Mouse (Mus musculus) forebrain, embryonic 16.5 days (tissue): ENCODE data around the gene Sertad1. TPM values are rescaled to one million over a fixed set of nuclear protein-coding genes. Genes with fewer than 3 reads are reported as not detected.
"Not testable (repeated sequence)": the region's sequence is repeated elsewhere in the genome, so short reads cannot be mapped to it uniquely, and the experiment has no call there.

ENCODE experiments used
- ATAC-seq: fragments of 200-750 bp; cut with Nextera tagmentation; 2 replicates; pipeline ENCODE4 v1.8.0; 2017; ENCODE audit warnings: mild to moderate bottlenecking, moderate library complexity
- H3K27ac ChIP-seq: fragments of 300-500 bp; sonication (generic); 2 replicates; pipeline ENCODE4 v1.5.1; 2014; ENCODE audit warnings: low read length, control low read depth
- H3K27me3 ChIP-seq: fragments of 300-500 bp; sonication (generic); replicated peaks from 2 replicates; pipeline ENCODE4 v1.6.1; 2014; ENCODE audit warnings: low read length; ENCODE audit not compliant: control insufficient read depth, insufficient read depth
- H3K36me3 ChIP-seq: fragments of 300-500 bp; sonication (generic); 2 replicates; pipeline ENCODE4 v1.6.1; 2014; ENCODE audit not compliant: control insufficient read depth, insufficient read depth
- H3K4me1 ChIP-seq: fragments of 300-500 bp; sonication (generic); replicated peaks from 2 replicates; pipeline ENCODE4 v1.6.1; 2014; ENCODE audit warnings: low read length; ENCODE audit not compliant: control insufficient read depth, insufficient read depth
- H3K4me2 ChIP-seq: fragments of 300-500 bp; sonication (generic); 2 replicates; pipeline ENCODE4 v1.6.1; 2014; ENCODE audit warnings: mild to moderate bottlenecking, low read length, control low read depth
- H3K4me3 ChIP-seq: fragments of 300-500 bp; sonication (generic); replicated peaks from 2 replicates; pipeline ENCODE4 v1.5.1; 2014; ENCODE audit warnings: mild to moderate bottlenecking, low read length, control low read depth
- H3K9ac ChIP-seq: fragments of 300-500 bp; sonication (generic); replicated peaks from 2 replicates; pipeline ENCODE4 v1.6.1; 2014; ENCODE audit warnings: low read depth, low read length, control low read depth
- H3K9me3 ChIP-seq: fragments of 300-500 bp; sonication (generic); 2 replicates; pipeline ENCODE4 v1.6.1; 2016; ENCODE audit warnings: low read length; ENCODE audit not compliant: control insufficient read depth
- WGBS: fragments of 180-500 bp; shearing (Covaris S2); extraction: QIAGEN DNeasy Blood & Tissue Kit; methylation state at CpG from one replicate; pipeline ENCODE4 v1.1.7; 2014; 5-methylcytosine and 5-hydroxymethylcytosine counted together
- polyA plus RNA-seq: library from polyadenylated mRNA; unstranded; fragments of >200 nt; fragmentation: Nextera tagmentation; extraction: Ambion mirVana; gene quantifications from 2 replicates; pipeline ENCODE4 v1.2.1, GENCODE M21; 2015

Sertad1 gene
- polyA plus RNA-seq, 1 experiment from 2014 or later = 6.5 TPM

GRCm38 (mm10) chr7:27491856-27492255 is 5.1 kb downstream of the Sertad1 start:
- Histone ChIP-seq H3K4me2 (no peak overlapping the region), H3K4me3 (no peak overlapping the region), H3K9ac (no peak overlapping the region), H3K4me1 (peaks cover 8% of the 10 kb centered on the region), H3K27ac (no peak overlapping the region), H3K36me3 (no peaks in the 10 kb centered on the region), H3K9me3 (no peaks in the 10 kb centered on the region), H3K27me3 (no peaks in the 10 kb centered on the region)
- ATAC-seq = no peak
- WGBS = 81% methylated on average over 7 of the region's 7 CpGs

- no peak overlapping the region for H3K4me3 ChIP-seq
- ATAC-seq = no peak
- no peaks in the 10 kb centered on the region for H3K9me3 ChIP-seq
- H3K9ac ChIP-seq = no peak overlapping the region
- peaks cover 8% of the 10 kb centered on the region for H3K4me1 ChIP-seq
- WGBS = 74% methylated on average over 3 of the region's 3 CpGs
- H3K27me3 ChIP-seq = no peaks in the 10 kb centered on the region
- no peak overlapping the region for H3K27ac ChIP-seq
- H3K4me2 ChIP-seq = no peak overlapping the region
- no peaks in the 10 kb centered on the region for H3K36me3 ChIP-seq
These were observed 6.3 kb downstream of the Sertad1 start for GRCm38 (mm10) chr7:27493022-27493421.

GRCm38 (mm10) chr7:27493450-27493849 is 6.7 kb downstream of the Sertad1 start:
- no peak overlapping the region for H3K4me2 ChIP-seq
- H3K4me1 ChIP-seq = peaks cover 8% of the 10 kb centered on the region
- ATAC-seq = no peak
- no peak overlapping the region for H3K9ac ChIP-seq
- H3K27ac ChIP-seq = no peak overlapping the region
- H3K9me3 ChIP-seq = no peaks in the 10 kb centered on the region
- H3K27me3 ChIP-seq = no peaks in the 10 kb centered on the region
- H3K4me3 ChIP-seq = no peak overlapping the region
- H3K36me3 ChIP-seq = no peaks in the 10 kb centered on the region
- 89% methylated on average over 5 of the region's 5 CpGs for WGBS

DNA sequence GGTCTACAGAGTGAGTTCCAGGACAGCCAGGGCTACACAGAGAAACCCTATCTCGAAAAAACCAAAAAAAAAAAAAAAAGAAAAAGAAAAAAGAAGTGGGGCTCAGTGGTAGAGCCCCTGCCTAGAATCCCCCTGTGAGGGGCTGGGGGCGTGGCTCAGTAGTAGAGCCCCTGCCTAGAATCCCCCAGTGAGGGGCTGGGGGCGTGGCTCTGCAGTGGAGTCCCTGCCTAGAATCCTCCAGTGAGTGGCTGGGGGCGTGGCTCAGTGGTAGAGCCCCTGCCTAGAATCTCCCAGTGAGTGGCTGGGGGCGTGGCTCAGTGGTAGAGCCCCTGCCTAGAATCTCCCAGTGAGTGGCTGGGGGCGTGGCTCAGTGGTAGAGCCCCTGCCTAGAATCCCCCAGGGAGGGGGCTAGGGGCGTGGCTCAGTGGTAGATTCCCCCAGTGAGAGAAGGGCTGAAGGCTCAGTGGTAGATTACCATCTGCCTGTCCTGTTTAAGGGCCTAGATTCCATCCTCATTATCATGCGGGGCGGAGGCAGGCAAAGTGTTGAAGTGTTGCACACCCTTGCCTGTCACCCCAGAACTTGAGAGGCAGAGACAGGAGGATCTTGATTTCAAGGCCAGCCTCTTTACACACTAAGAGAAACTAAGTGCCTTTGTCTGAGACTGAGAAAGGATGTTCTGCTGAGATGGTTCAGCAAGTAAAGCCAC is 8.1 kb downstream of the Sertad1 start:
- not testable (repeated sequence) for ATAC-seq
- 88% methylated on average over 9 of the region's 9 CpGs for WGBS

GRCm38 (mm10) chr7:27499036-27499435 is 12.3 kb downstream of the Sertad1 start, which contains the start of gene Prx:
Prx (plus strand) TSS chr7:27499324.
- H3K4me2 ChIP-seq = no peak within 1 kb of the TSS
- no peaks in the 10 kb centered on the region for H3K27me3 ChIP-seq
- no peak within 1 kb of the TSS for H3K27ac ChIP-seq
- no peaks in the 10 kb centered on the region for H3K4me1 ChIP-seq
- H3K36me3 ChIP-seq = no peaks in the 10 kb centered on the region
- no peak within 1 kb of the TSS for H3K4me3 ChIP-seq
- ATAC-seq = no peak
- no peaks in the 10 kb centered on the region for H3K9me3 ChIP-seq
- no peak within 1 kb of the TSS for H3K9ac ChIP-seq
- WGBS = 56% methylated on average over 3 of the region's 3 CpGs

More for the DNA sequence above, 8.1 kb downstream of the Sertad1 start:
- H3K9ac ChIP-seq, H3K4me2 ChIP-seq, H3K4me1 ChIP-seq, H3K9me3 ChIP-seq, H3K27ac ChIP-seq, H3K4me3 ChIP-seq, H3K36me3 ChIP-seq, H3K27me3 ChIP-seq: not testable (repeated sequence)

DNA sequence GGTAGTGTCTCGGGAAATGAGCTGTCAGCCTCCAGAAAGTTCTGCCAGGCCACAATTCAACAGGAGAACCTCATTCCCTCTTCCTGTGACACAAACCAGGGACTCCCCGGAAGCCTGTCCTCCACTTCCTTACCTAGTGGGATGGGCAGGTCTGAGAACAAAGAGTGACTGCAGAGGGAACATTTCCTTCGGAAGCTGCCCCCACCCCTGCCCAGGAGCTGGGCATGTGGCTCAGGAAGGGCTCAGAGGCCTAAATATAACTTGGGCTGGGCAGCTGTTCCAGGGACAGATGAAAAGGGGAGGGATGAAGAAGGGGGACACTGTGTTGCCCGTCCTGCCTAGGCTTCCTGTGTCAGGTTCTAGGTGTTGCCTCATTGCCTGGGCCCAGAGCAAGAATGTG is 14.9 kb downstream of the Sertad1 start:
- Histone ChIP-seq H3K9me3 (no peaks in the 10 kb centered on the region), H3K4me1 (no peaks in the 10 kb centered on the region), H3K27ac (no peak overlapping the region), H3K27me3 (no peaks in the 10 kb centered on the region), H3K9ac (no peak overlapping the region), H3K36me3 (no peaks in the 10 kb centered on the region), H3K4me3 (no peak overlapping the region), H3K4me2 (no peak overlapping the region)
- 74% methylated on average over 4 of the region's 4 CpGs for WGBS
- ATAC-seq = no peak

DNA sequence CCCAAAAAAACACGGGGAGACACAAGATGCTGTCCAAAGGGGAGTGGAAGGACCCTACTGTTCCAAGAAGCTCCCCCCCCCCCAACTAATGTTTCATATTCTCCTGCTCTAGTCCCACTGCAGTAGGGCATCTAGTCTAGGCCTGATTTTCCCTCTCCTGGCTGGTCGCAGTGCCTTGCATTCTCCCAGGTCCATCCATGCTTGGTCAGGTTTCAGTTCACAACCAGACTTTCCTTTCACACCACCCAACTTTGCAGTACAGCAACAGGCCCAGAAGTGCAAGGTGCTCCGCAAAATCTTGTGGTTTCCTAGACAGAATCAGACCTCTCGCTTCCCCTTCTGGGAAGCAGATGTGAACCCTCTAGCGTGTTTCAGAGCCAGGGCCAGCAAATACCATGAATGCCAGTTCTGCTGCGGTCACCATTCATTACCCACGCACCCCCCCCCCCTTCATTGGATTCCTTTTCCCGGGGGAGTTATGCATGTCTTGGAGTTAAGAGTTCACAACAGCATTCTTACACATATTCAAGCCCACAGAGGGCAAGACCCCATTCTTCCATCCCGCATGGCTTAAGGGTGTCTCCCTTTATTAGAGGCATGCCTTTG is 20.2 kb downstream of the Sertad1 start:
- 56% methylated on average over 9 of the region's 9 CpGs for WGBS
- no peak for ATAC-seq
- Histone ChIP-seq H3K9ac (no peak overlapping the region), H3K4me3 (no peak overlapping the region), H3K4me2 (peak overlapping the region; percentile 70; the same call in 1 of the 2 replicates), H3K27me3 (no peaks in the 10 kb centered on the region), H3K36me3 (no peaks in the 10 kb centered on the region), H3K9me3 (no peaks in the 10 kb centered on the region), H3K27ac (no peak overlapping the region), H3K4me1 (peaks cover 14% of the 10 kb centered on the region)

DNA sequence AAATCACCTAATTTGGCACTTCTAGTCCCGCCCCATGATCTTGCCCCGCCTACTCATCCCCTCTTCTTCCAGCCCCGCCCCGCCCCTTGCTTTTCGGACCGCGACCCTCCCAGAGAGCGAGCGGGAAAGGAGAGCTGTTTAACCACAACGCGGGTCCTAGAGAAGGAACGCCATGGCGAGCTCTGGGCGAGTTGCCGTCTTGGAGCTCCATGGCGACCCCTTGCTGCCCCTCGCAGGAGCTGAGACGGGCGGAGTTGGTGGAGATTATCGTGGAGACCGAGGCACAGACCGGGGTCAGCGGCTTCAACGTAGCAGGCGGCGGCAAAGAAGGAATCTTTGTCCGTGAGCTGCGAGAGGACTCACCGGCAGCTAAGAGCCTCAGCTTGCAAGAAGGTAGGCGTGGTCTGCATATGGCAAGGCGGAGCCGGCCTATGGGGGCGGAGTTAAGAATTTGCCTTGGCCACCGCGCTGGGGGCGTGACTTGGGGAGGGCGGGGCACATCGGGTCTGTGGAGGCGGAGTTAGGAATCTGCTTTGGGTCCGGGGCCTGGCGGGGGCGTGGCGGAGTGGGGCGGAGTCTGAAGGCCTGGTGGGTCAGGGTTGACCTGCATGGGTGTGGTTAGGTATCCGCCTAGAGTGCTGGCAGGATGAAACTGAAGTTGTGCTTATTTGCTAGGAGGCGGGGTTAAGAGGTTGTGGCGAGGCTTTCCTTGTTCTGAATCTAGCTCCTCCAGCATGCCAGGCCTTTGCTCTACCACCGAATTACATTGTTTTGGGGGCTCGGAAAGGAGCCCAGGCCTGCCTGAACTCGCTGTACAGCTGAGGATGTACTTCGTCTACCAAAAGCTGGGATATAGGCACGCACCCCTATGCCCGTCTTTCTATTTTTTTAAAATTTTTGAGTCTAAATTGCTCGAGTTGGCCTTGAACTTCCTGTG is 21.3 kb downstream of the Sertad1 start:
- H3K4me2 ChIP-seq = peak overlapping the region; percentile 70
- H3K27ac ChIP-seq = peak overlapping the region; percentile 95
- H3K9ac ChIP-seq = peak overlapping the region; percentile 72
- ATAC-seq = peak; percentile 90
- no peaks in the 10 kb centered on the region for H3K9me3 ChIP-seq
- no peaks in the 10 kb centered on the region for H3K36me3 ChIP-seq
- peaks cover 14% of the 10 kb centered on the region for H3K4me1 ChIP-seq
- WGBS = under 1% methylated on average over 54 of the region's 54 CpGs
- peak overlapping the region; percentile 67 for H3K4me3 ChIP-seq
- H3K27me3 ChIP-seq = no peaks in the 10 kb centered on the region

DNA sequence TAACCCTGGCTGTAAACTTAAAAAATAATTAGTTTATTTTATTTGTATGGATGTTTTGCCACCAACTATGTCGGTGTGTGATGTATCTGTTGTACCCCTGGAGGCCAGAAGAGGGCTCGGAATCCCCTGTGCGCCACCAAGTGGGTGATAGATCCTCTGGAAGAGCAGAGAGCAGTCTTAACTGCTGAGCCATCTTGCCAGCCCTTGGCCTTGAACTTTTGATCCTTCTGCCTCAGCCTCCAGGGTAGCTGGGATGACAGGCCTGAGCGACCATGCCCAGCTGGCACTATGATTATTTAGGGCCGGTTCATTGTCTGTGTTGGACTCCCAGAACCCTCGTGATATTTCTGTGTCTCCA is 21.9 kb downstream of the Sertad1 start:
- Histone ChIP-seq H3K27ac (no peak overlapping the region), H3K9me3 (no peaks in the 10 kb centered on the region), H3K4me3 (no peak overlapping the region; the same call in 1 of the 2 replicates), H3K4me1 (peaks cover 14% of the 10 kb centered on the region), H3K4me2 (peak overlapping the region; percentile 70), H3K9ac (no peak overlapping the region), H3K27me3 (no peaks in the 10 kb centered on the region), H3K36me3 (no peaks in the 10 kb centered on the region)
- ATAC-seq = peak; percentile 59
- WGBS = 23% methylated on average over 6 of the region's 6 CpGs
